Mouse (Mus musculus): ENCODE measurements around the gene Grsf1. TPM values are rescaled to one million over a fixed set of nuclear protein-coding genes. Genes with fewer than 3 reads are reported as not detected.

Grsf1 gene
- polyA plus RNA-seq, 1 experiment: 30.2 TPM

GRCm38 (mm10) chr5:88691506-88692095 lies 15.6 kb upstream of the Grsf1 start:
- Histone ChIP-seq H3ac (ENCODE audit: control insufficient read depth, insufficient read length, low read depth) (no peak overlapping the region), H3K36me3 (ENCODE audit: control insufficient read depth, insufficient read depth) (no peaks in the 10 kb centered on the region), H3K4me3 (ENCODE audit: insufficient read depth, poor library complexity, severe bottlenecking) (no peak overlapping the region), H3K79me2 (ENCODE audit: control insufficient read depth, insufficient read depth) (no peaks in the 10 kb centered on the region), H3K27me3 (ENCODE audit: control insufficient read depth, insufficient read depth, insufficient read length) (no peaks in the 10 kb centered on the region), H3K79me3 (ENCODE audit: low read depth) (no peaks in the 10 kb centered on the region)
- TF ChIP-seq MYOD1 (IDR thresholded peaks at IDR 0.05; ENCODE audit: control insufficient read depth, insufficient read length, low read depth): no peak
- TF ChIP-seq CEBPB (IDR thresholded peaks at IDR 0.05; ENCODE audit: low read depth): no peak
- TF ChIP-seq MYOG (IDR thresholded peaks at IDR 0.05; ENCODE audit: control insufficient read depth, extremely low read depth, insufficient read length): no peak
- no peak for TF ChIP-seq FOSL1 (IDR thresholded peaks at IDR 0.05; ENCODE audit: insufficient read depth, low read length, poor library complexity, severe bottlenecking)
- TF ChIP-seq CTCF (IDR thresholded peaks at IDR 0.05; ENCODE audit: control insufficient read depth, insufficient read depth, insufficient read length): no peak
- no peak for TF ChIP-seq USF1 (IDR thresholded peaks at IDR 0.05; ENCODE audit: low read depth)
- TF ChIP-seq MAX (IDR thresholded peaks at IDR 0.05): no peak

GRCm38 (mm10) chr5:88690681-88691505 lies 14.9 kb upstream of the Grsf1 start:
- Histone ChIP-seq H3K79me3 (ENCODE audit: low read depth) (no peaks in the 10 kb centered on the region), H3K27me3 (ENCODE audit: control insufficient read depth, insufficient read depth, insufficient read length) (no peaks in the 10 kb centered on the region), H3K79me2 (ENCODE audit: control insufficient read depth, insufficient read depth) (no peaks in the 10 kb centered on the region), H3ac (ENCODE audit: control insufficient read depth, insufficient read length, low read depth) (no peak overlapping the region), H3K4me3 (ENCODE audit: insufficient read depth, poor library complexity, severe bottlenecking) (no peak overlapping the region), H3K36me3 (ENCODE audit: control insufficient read depth, insufficient read depth) (no peaks in the 10 kb centered on the region)
- TF ChIP-seq CTCF (IDR thresholded peaks at IDR 0.05; ENCODE audit: control insufficient read depth, insufficient read depth, insufficient read length) (no peak), USF1 (IDR thresholded peaks at IDR 0.05; ENCODE audit: low read depth) (no peak), MYOG (IDR thresholded peaks at IDR 0.05; ENCODE audit: control insufficient read depth, extremely low read depth, insufficient read length) (no peak), FOSL1 (IDR thresholded peaks at IDR 0.05; ENCODE audit: insufficient read depth, low read length, poor library complexity, severe bottlenecking) (no peak), CEBPB (IDR thresholded peaks at IDR 0.05; ENCODE audit: low read depth) (no peak), MYOD1 (IDR thresholded peaks at IDR 0.05; ENCODE audit: control insufficient read depth, insufficient read length, low read depth) (no peak), MAX (IDR thresholded peaks at IDR 0.05) (no peak)

- H3K4me3 ChIP-seq (ENCODE audit: insufficient read depth, poor library complexity, severe bottlenecking): no peak overlapping the region
- no peaks in the 10 kb centered on the region for H3K79me2 ChIP-seq (ENCODE audit: control insufficient read depth, insufficient read depth)
- no peak overlapping the region for H3ac ChIP-seq (ENCODE audit: control insufficient read depth, insufficient read length, low read depth)
- no peaks in the 10 kb centered on the region for H3K79me3 ChIP-seq (ENCODE audit: low read depth)
- TF ChIP-seq MYOG (IDR thresholded peaks at IDR 0.05; ENCODE audit: control insufficient read depth, extremely low read depth, insufficient read length) (no peak), CTCF (IDR thresholded peaks at IDR 0.05; ENCODE audit: control insufficient read depth, insufficient read depth, insufficient read length) (no peak), FOSL1 (IDR thresholded peaks at IDR 0.05; ENCODE audit: insufficient read depth, low read length, poor library complexity, severe bottlenecking) (no peak), MYOD1 (IDR thresholded peaks at IDR 0.05; ENCODE audit: control insufficient read depth, insufficient read length, low read depth) (no peak), MAX (IDR thresholded peaks at IDR 0.05) (no peak), CEBPB (IDR thresholded peaks at IDR 0.05; ENCODE audit: low read depth) (no peak), USF1 (IDR thresholded peaks at IDR 0.05; ENCODE audit: low read depth) (no peak)
- no peaks in the 10 kb centered on the region for H3K27me3 ChIP-seq (ENCODE audit: control insufficient read depth, insufficient read depth, insufficient read length)
- no peaks in the 10 kb centered on the region for H3K36me3 ChIP-seq (ENCODE audit: control insufficient read depth, insufficient read depth)
These were observed 13.4 kb upstream of the Grsf1 start for GRCm38 (mm10) chr5:88689279-88689938.

GRCm38 (mm10) chr5:88688583-88689187 lies 12.7 kb upstream of the Grsf1 start:
- Histone ChIP-seq H3K4me3 (ENCODE audit: insufficient read depth, poor library complexity, severe bottlenecking) (no peak overlapping the region), H3K79me3 (ENCODE audit: low read depth) (no peaks in the 10 kb centered on the region), H3K79me2 (ENCODE audit: control insufficient read depth, insufficient read depth) (no peaks in the 10 kb centered on the region), H3ac (ENCODE audit: control insufficient read depth, insufficient read length, low read depth) (no peak overlapping the region), H3K27me3 (ENCODE audit: control insufficient read depth, insufficient read depth, insufficient read length) (no peaks in the 10 kb centered on the region), H3K36me3 (ENCODE audit: control insufficient read depth, insufficient read depth) (no peaks in the 10 kb centered on the region)
- no peak for TF ChIP-seq CTCF (IDR thresholded peaks at IDR 0.05; ENCODE audit: control insufficient read depth, insufficient read depth, insufficient read length)
- TF ChIP-seq CEBPB (IDR thresholded peaks at IDR 0.05; ENCODE audit: low read depth): no peak
- no peak for TF ChIP-seq MAX (IDR thresholded peaks at IDR 0.05)
- TF ChIP-seq USF1 (IDR thresholded peaks at IDR 0.05; ENCODE audit: low read depth): no peak

- TF ChIP-seq MYOG (IDR thresholded peaks at IDR 0.05; ENCODE audit: control insufficient read depth, extremely low read depth, insufficient read length): no peak
- TF ChIP-seq USF1 (IDR thresholded peaks at IDR 0.05; ENCODE audit: low read depth): no peak
- TF ChIP-seq FOSL1 (IDR thresholded peaks at IDR 0.05; ENCODE audit: insufficient read depth, low read length, poor library complexity, severe bottlenecking): peak; percentile 29
- no peaks in the 10 kb centered on the region for H3K79me3 ChIP-seq (ENCODE audit: low read depth)
- no peaks in the 10 kb centered on the region for H3K36me3 ChIP-seq (ENCODE audit: control insufficient read depth, insufficient read depth)
- no peak overlapping the region for H3K4me3 ChIP-seq (ENCODE audit: insufficient read depth, poor library complexity, severe bottlenecking)
- H3ac ChIP-seq (ENCODE audit: control insufficient read depth, insufficient read length, low read depth): no peak overlapping the region
- no peaks in the 10 kb centered on the region for H3K27me3 ChIP-seq (ENCODE audit: control insufficient read depth, insufficient read depth, insufficient read length)
- no peaks in the 10 kb centered on the region for H3K79me2 ChIP-seq (ENCODE audit: control insufficient read depth, insufficient read depth)
These were observed 12.0 kb upstream of the Grsf1 start for GRCm38 (mm10) chr5:88687996-88688406.

Data from C2C12 (cell line).